Mouse (Mus musculus): Measurements from ENCODE around the gene Nsun5.
"Not testable (repeated sequence)": the region's sequence is repeated elsewhere in the genome, so short reads cannot be mapped to it uniquely, and the experiment has no call there.

Nsun5 gene

DNA sequence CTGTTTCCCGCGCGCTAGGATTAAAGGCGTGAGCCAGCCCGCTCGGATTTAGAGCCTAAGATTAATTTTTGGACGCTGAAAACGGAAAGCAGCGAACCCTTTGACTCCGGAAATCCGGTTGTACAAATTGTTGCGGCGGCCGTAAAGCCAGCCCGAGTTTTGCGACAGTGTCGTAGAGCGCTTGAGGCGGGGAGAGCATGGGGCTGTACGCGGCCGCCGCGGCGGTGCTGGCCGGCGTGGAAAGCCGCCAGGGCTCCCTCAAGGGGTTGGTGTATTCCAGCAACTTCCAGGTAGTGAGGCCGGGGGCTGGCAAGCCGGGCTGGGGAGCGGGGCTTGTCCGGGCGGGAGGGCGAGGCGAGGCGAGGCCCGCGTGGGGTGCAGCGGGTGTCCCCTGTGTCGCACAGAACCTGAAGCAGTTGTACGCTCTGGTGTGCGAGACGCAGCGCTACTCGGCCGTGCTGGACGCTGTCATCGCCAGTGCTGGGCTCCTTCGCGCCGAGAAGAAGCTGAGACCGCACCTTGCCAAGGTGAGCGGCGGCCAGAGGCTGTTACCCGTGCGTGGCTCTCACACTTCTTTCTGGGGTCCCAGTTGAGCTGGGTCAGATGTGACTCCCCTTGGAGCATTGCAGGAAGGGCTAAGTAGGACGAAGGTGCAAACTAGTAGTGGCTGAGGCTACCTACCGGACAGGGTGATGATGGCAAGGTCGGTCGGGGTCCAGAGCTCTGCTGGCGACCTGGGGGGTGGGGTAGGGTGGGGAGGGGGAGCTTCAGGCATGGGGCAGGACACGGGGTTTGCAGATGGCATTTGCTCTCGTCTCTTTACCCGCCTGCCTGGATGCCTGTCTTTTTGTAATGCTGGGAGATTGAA lies at the start of gene Nsun5:
TSS of gene Nsun5 (plus strand) at position 167 of the 868 bp plus-strand sequence.
- peak; percentile 88 to 97 for DNase-seq (ENCODE audit: low spot score in 2 of 2)

DNA sequence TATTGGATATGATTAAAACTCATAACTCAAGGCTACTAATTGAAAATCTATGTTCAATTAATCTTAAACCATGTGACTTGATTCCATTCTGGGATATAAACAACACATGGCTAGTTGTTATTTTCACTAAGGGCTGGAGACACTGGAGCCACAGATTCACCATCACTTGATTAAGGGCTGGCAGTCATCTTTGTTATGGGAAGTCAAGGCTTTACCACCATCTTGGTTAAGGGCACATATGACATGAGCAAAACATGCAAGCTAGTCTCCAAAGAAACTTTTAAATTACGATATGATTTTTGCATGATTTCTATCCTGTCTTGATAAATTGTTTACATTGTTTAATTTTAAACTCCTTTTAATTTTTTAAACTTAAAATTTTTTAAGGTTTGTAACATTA lies 47.6 kb upstream of the Nsun5 start:
- no peak for DNase-seq (ENCODE audit: low spot score in 2 of 2)

DNA sequence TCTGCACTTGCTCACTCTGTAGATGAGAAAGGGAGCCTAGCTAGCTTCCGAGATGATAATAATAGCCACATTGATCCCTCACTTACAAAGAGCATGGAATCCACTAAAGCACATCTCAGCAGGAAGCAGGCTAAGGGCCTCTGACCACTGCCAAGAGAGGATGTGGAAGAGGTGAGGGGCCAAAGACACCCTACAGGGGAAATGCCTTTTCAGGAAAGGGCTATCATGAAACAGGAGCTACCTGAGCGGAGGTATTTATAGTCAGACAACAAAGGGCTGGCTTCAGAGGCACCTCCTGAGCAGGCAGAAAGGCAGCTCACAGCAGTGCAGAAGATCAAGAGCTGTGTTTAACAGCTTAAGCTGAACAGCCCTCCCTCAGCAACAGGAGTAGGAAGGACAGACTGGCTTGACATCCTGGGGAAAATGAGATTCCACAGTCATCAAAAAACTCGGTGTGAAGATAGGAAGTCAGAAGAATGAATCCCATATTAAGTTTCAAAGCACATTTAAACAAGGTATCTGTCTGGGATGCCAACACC lies 43.6 kb upstream of the Nsun5 start:
- no peak for DNase-seq (ENCODE audit: low spot score in 2 of 2)

DNA sequence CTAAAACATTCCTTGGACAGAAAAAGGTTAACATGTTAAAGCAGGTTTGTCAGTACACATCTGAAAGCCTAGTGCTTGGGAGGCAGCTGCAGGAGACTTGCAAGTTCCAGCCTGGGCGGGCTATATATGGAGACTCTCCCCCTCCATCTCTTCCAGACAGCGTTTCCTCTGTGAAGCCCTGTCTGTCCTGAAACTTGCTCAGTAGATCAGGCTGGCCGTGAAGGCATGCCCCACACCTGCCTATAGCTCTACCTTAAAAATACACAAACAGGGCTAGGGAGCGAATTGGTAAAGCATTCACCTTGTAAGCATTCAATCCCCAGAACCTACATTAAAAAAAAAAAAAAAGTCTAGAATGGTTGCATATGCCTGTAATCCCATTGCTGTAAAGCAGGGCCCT lies 40.3 kb upstream of the Nsun5 start:
- peak; percentile 7 to 41 for DNase-seq (ENCODE audit: low spot score in 2 of 2)

DNA sequence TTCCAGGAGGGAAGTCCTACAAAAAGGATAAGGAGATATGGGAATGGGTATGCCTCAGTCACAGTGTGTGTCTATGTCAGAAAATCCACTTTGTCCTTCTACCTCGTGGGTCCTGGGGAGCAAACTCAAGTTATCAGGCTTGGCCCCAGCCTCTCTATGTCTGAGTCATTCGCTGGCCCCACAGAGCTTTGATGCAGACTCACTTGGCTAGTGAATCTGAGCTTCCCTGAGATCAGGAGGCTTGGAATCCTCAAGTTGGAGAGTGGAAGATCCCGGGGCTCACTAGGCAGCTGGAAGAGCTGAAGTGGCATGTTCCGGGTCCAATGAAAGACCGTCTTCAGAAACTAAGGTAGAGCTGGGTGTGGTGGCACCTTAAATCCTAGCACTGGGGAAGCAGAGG lies 39.6 kb upstream of the Nsun5 start:
- DNase-seq (ENCODE audit: low spot score in 2 of 2), result peak; percentile 13 to 50

DNA sequence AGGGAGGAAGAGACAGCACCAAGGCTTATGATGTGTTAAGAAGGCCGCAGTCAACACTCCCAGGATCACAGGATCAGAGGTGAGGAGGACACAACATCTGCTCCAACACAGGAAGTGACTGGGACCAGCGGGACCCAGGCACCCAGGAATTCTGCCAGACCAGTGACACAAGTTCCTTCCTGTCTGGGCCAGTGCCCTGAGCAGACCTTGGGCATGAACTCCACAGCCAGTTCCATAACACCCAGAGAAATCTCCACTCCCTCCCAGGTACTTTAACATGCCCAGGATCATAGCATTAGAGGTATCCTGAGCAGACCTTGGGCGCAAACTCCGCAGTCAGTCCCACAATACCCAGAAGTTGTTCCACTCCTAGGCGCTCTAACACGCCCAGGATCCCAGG lies 38.6 kb upstream of the Nsun5 start:
- peak; percentile 15 to 39 for DNase-seq (ENCODE audit: low spot score in 2 of 2)

DNA sequence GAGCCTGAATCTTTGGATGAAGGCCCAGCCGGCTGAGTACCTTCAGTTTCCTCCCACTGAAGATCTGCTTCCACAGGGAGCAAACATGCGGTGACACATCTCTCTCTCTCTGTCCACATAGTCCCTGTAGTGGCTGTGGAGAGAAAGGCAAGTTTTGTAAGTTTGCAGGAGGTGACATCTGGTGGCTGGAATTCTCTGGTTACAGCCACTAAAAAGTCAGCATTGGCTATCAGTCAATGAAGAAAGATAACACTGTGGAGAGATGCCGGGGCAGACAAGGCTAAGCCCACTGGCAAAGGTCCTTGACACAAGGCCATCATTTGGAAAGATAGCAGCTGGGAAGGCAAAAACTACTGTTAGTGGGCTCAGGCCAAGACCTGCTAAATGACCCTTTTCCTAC lies 32.2 kb upstream of the Nsun5 start:
- peak in 1 of 2 experiments; percentile 49 for DNase-seq (ENCODE audit: low spot score in 2 of 2)

DNA sequence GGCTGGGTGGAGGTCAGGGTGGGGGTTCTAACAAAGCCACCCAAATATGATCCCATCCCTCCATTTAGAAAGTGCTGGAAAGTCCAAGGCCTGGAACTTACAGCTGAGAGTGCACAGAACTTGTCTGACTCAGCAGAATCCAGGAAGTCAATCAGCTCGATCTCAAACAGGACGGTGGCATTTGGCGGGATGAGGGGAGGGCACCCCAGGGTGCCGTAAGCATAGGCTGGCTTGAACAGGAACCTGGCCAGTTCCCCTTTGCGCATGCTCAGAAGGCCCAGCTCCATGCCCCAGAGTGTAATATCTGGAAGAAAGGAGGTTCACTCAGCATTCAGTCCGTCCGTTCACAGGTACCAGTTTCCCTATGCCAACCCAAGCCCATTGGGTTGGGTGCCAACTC lies 23.8 kb upstream of the Nsun5 start:
- DNase-seq (ENCODE audit: low spot score in 2 of 2), result no peak

DNA sequence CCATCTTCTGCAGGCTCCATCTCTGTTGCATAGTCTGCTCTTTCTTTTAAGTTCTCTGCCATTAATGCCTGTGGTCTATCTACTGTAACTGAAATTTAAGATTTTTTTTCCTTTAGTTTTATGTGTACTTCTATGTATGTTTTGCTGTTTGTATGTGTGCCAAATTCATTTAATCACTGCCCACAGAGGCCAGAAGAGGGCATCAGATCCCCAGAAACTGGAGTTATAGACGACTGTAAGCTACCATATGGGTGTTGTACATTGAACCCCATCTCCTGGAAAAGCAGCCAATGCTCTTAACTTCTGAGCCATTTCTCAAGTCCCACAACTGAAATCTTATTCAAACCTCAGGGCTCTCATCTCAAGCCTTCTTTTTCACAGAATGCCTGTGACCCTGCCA lies 23.3 kb upstream of the Nsun5 start:
- no peak for DNase-seq (ENCODE audit: low spot score in 2 of 2)

DNA sequence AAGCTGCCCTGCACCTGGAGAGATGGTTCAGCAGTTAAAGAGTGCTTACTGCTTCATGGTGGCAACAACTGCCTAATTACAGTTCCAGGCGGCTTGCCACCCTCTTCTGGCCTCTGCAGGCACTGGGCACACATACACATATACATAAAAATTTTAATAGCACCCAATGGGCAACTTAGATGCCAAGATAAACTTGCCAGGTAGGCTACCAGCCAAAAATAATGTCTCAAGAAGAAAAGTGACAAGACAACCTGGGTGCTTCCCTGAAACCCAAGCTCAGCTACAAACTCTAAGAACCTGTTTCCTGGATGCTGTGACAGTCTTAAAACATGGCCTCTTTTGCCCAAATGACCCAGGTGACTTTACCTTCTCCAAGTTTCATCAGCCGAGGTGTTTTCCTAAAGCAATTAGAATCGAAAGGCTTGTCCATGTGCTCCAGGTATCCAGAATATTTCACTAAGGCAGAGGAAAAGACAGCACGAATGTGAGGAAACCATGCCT lies 22.2 kb upstream of the Nsun5 start:
- no peak for DNase-seq (ENCODE audit: low spot score in 2 of 2)

DNA sequence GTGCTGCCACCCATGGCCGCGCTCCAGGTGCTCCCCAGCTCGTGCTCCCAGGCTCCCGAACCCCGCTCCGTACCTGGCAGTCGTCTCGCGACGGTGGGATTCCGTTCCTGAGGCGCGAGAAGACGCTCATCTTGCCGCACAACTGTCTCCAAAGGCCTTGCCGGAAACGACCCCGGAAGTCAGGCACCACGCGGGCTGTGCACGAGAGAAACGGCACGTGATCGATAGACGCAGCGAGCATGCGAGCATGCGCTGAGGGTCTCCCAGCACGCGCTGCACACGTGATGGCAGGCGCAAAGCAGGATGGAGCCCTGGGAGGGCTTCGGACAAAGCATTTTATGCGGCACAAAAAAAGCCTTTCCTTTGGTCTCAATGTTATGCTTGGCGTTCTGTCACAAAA lies 19.9 kb upstream of the Nsun5 start, which contains the start of gene Fkbp6:
TSS of gene Fkbp6 (minus strand) at position 183 of the 400 bp plus-strand sequence.
- DNase-seq (ENCODE audit: low spot score in 2 of 2), result no peak

DNA sequence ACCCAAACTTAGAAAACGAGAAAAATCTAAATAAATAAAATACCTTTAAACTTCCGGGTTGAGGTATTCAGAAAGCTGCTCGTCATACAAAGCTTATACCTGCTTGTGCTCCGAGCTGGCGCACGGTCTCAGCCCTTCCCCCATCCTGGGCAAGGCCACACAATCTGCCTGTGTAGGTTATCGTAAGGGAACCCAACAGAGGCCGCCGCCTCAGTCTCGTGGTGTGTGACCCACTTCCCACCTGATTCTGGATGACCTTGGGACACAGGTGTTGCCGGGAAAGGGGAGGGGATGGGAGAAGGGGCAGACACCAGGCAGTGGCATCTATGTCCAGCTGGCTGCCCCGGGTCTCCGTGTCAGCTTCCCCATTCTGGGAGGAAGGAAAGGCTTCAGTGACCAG lies 18.1 kb upstream of the Nsun5 start:
- no peak for DNase-seq (ENCODE audit: low spot score in 2 of 2)

DNA sequence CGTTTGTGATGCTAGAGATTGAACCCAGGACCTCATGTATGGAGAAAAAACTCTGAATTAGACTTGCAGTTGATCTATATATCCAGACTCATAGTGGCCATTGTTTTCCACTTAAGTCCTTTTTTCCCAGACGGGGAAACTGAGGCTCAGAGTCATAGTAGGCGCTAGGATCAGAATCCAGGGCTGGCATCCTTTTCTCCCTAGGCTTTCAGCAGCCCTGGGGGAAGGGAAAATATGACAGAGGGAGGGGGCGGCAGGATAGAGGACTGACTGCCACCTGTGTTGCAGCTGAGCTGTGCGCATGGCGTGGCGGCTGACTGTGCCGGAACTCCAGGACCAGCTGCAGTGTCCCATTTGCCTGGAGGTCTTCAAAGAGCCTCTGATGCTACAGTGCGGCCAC lies 16.8 kb upstream of the Nsun5 start, which contains the start of gene Trim50:
TSS of gene Trim50 (plus strand) at position 301 of the 400 bp plus-strand sequence.
- DNase-seq (ENCODE audit: low spot score in 2 of 2), result no peak

DNA sequence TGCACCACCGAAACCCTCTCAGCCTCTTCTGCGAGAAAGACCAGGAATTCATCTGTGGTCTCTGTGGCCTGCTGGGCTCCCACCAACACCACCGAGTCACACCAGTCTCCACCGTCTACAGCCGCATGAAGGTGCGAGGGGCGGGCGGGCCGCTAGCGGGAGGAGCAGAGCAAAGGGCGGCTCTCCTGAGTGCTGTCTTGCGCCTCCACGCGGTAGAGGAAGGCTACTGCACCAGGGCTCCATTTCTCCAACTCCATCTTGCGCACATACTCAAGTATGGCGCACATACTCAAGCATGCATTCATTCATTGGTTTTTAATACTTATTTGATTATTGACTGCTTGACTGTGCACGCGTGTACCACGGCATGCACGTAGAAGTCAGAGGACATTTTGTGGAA lies 16.2 kb upstream of the Nsun5 start:
- DNase-seq (ENCODE audit: low spot score in 2 of 2), result no peak

DNA sequence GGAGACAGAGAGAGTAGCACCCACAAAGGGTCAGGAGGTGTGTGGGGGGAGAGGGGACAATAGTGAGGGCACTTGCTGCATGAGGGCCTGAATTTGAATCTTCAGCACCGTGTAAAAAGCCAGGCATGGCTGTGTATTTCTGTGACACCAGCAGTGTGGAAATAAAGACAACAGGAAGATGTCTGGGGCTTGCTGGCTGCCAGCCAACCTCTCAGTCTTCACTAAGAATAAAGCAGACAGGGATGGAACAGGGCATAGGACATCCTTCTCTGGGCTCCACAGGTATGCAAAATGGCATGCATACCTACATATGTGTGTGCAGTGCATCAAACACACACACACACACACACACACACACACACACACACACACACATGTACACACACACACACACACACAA lies 13.7 kb upstream of the Nsun5 start:
- no peak for DNase-seq (ENCODE audit: low spot score in 2 of 2)

DNA sequence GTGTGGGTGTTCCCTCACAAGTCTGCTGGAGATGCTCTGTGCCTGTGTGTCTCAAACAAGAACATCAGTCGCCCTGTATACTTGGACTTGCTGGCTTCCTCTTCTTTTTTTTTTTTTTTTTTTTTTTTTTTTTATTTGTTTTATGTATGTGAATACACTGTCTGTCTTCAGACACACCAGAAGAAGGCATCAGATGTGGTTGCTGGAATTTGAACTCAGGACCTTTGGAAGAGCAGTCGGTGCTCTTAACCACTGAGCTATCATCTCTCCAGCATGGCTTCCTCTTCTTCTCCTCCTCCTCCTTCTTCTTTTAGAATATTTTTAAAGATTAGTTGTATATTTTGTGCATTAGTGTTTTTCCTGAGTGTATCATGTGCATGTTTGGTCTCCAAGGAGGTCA lies 12.2 kb upstream of the Nsun5 start:
- DNase-seq (ENCODE audit: low spot score in 2 of 2), result peak; percentile 57 to 93

DNA sequence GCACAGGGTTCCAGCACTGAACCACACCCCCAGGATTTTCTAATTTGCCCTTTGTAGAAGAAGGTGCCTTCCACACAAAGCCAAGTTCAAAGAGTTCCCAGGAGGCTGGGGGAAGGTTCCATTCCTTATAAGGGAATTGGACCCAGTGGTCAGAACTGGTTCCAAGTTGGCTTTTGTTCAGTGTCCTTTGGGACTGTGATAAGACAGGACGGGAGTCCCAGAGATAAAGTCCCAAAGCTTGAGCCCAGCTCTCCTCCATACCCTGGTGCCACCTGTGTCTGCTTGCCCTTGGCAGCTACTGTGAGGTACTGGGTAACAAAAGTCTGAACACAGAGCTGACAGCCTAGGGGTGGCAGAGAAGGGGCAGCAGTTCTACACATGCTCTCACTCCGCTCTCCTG lies 10.0 kb upstream of the Nsun5 start:
- DNase-seq (ENCODE audit: low spot score in 2 of 2), result no peak

DNA sequence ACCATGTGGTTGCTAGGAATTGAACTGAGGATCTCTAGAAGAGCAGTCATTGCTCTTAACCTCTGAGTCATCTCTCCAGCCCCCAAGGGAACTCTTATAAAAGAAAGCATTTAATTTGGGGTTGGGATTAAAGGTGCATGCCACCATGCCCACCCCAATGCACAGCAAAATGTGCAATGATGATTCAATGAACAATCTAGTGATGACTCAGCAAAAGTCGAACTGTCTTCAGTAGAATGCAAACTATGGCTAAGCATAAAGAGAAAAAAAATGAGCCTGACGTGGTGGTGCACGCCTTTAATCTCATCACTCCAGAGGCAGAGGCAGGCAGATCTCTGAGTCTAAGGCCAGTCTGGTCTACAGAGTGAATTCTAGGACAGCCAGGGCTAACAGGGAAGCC lies 7.2 kb upstream of the Nsun5 start:
- no peak for DNase-seq (ENCODE audit: low spot score in 2 of 2)

DNA sequence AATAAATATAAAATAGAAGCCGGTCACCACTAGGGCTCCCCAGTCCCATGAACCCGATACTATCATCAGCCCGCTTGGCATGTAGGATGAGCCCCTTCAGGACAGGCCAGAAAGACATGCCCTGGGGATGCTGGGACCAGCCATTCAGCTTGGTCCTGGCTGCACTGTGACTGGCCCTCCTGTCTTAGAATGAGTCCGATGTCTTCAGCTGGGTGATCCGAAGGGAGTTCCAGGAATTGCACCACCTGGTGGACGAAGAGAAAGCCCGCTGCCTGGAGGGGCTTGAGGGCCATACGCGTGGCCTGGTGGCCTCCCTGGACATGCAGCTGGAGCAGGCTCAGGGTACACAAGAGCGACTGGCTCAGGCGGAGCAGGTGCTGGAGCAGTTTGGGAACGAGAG lies 6.2 kb upstream of the Nsun5 start:
- no peak for DNase-seq (ENCODE audit: low spot score in 2 of 2)

DNA sequence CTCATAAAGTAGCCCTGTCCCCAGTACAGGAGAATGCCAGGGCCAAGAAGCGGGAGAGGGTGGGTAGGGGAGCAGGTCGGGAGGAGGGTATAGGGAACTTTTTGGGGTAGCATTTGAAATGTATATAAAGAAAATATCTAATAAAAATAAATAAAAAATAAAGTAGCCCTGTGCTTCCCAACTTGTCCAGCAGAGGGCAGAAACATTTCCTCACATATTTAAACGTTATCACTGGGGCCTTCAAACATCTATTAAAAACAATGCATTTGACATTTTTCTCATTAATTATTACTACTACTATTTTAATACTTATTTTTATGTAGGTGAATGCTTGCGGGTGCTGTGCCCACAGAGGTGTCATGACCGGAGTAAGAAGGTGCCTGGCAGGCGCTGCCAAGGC lies 1.9 kb upstream of the Nsun5 start:
- DNase-seq (ENCODE audit: low spot score in 2 of 2), result no peak

DNA sequence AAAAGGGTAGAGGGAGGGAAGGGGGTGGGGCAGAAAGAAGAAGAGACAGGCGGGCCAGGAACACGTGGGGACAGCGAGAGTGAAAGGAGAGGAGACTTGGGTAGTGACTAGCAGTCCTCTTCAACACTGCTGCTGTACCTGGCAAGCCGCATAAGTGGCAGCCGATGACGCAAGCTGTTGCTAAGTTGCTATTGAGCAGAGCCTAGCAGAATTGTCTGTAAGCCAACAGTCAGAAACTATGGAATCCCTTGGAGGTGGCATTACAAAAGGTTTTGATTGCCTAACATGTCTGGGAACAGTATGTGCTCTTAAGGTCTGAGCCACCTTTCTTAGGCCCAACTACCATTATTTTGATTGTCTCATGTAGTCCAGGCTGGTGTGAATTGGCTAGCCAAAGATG lies 1.4 kb upstream of the Nsun5 start:
- DNase-seq (ENCODE audit: low spot score in 2 of 2), result no peak

DNA sequence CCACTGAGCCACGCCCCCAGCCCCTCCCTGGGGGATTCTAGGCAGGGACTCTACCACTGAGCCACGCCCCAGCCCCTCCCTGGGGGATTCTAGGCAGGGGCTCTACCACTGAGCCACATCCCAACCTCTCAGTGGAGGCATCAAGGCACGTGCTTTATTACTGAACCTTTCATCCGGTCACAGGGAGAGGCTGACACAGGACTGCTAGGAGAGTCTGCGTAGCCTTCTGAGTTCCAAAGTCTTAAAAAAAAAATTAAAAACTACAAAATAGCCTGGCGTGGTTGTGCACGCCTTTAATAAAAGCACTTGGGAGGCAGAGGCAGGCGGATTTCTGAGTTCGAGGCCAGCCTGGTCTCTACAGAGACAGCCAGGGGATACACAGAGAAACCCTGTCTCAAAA lies 557 bp upstream of the Nsun5 start:
- not testable (repeated sequence) for DNase-seq (ENCODE audit: low spot score in 2 of 2)

DNA sequence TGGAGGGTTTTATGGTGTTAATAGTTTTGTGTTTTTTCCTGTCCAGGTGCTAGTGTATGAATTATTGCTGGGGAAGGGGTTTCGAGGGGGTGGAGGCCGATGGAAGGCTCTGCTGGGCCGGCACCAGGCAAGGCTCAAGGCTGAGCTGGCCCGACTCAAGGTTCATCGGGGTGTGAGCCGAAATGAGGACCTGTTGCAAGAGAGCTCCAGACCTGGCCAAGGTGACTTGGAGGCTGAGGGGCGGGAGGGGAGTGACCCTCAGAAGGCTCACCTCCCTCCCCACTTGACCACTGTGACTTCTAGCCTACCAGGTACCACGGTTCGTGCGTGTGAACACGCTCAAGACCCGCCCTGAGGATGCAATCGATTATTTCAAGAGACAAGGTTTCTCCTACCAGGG lies 1.4 kb downstream of the Nsun5 start:
- no peak for DNase-seq (ENCODE audit: low spot score in 2 of 2)
